Mouse (Mus musculus) mammary gland, adult 2 months (tissue): ENCODE results near the gene Slc22a18. TPM values are rescaled to one million over a fixed set of nuclear protein-coding genes. Genes with fewer than 3 reads are reported as not detected.

Experiments
- polyA plus RNA-seq: library from polyadenylated mRNA; depleted of rRNA; stranded (reverse); fragments of >200 nt; gene quantifications from 2 replicates; pipeline ENCODE4 v1.2.3, GENCODE M21; 2012; ENCODE audit warnings: low replicate concordance; rRNA removed

The Slc22a18 gene
- 24.3 and 28.4 TPM in 2 replicates for polyA plus RNA-seq

GRCm38 (mm10) chr7:143473347-143474101, at the start of gene Slc22a18:
Gene Slc22a18, plus strand, starts transcription at chr7:143473736.

GRCm38 (mm10) chr7:143460874-143461273, 12.7 kb upstream of the Slc22a18 start, which contains the start of gene Cdkn1c:
Gene Cdkn1c, minus strand, starts transcription at chr7:143461050.

GRCm38 (mm10) chr7:143502418-143503200, 29.1 kb downstream of the Slc22a18 start, which contains the start of gene Phlda2:
Gene Phlda2, minus strand, starts transcription at chr7:143503150.

Other genes starting within 250 kb of the Slc22a18 start
- 25.1 and 47.4 TPM in 2 replicates for gene Cdkn1c, start 12.7 kb upstream of the Slc22a18 start, polyA plus RNA-seq
- gene Phlda2, start 29.4 kb downstream of the Slc22a18 start, polyA plus RNA-seq = 1.0 and 3.1 TPM in 2 replicates
- 53.5 and 86.4 TPM in 2 replicates for gene Nap1l4, start 75.4 kb downstream of the Slc22a18 start, polyA plus RNA-seq
- 13.8 and 18.8 TPM in 2 replicates for gene Cars, start 126.4 kb downstream of the Slc22a18 start, polyA plus RNA-seq
- 1.9 and 3.2 TPM in 2 replicates for gene Tnfrsf26, start 155.0 kb downstream of the Slc22a18 start, polyA plus RNA-seq
- gene Tnfrsf22, start 175.9 kb downstream of the Slc22a18 start, polyA plus RNA-seq = 7.2 and 11.7 TPM in 2 replicates
- 4.9 and 20.3 TPM in 2 replicates for gene Tnfrsf23, start 212.1 kb downstream of the Slc22a18 start, polyA plus RNA-seq